Mouse (Mus musculus): ENCODE data around the gene Stard5.

Gene Stard5

DNA sequence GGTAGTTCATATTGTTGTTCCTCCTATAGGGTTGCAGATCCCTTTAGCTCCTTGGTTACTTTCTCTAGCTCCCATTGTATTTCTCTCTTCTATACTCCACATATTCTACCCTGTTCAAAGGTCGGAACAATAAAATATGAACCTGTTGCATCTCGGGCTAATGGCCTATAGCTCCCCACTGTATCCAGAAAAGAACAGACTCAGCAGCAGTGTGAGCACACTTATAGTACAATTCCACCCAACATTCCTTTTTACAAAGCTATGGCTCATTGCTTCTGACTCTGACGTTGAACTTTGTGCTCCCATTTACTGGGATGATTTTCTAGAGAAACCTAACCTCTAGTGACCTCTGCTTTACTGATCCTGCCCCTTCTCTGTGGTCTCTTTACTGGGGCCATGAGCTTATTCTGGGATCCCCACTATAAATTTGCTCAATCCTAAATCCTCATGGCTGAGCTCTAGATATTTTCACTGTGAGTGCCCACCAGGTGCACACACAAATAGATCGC, 34.4 kb downstream of the Stard5 start:
- no peak for DNase-seq (ENCODE audit: low spot score in 2 of 2)

DNA sequence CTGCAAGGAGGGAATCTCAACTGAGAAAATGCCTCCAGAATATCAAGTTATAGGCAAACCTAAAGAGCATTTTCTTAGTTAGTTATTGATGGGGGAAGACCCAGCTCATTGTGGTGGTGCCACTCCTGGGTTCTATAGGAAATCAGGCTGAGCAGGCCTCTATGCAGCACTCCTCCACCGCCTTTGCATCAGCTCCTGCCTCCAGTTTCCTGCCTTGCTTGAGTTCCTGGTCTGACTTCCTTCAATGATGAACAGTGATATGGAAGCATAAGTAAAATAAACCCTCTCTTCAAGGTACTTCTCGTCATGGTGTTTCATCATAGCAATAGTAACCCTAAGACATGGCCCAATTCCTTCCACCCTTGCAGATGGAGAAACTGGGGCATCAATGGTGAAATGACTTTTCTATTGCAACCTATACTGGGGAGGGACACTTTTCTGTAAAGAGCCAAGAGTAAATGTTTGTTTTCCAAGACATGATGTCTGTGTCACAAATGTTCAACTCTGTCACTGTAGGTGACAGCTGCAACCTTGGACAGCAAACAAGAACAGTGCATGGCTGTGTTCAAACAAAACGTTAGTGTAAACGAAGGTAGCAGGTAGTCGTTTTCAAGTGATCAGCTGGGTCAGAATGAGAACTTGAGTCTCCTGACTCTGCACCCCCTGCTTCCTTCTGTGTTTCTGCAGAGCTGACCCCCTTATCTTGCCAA, 36.3 kb downstream of the Stard5 start:
- no peak for DNase-seq (ENCODE audit: low spot score in 2 of 2)

DNA sequence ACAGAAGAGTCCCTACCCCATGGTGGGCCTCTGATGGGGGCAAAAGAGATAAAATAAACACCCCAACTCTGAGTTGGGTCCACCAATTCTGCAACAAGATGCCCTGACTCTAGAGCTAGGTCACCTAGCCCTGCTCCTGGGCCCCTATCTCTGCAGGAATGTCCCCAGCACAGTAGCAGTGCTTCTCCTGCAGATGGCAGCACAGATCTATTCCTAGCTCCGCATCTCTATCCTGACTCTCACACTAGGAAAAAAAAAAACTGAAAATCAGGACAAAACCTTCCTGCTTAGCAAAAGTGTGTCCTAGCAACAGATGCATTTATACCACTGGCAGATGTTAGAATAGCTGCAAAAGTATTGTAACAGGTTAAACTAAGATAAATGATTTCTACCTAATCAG, 37.0 kb downstream of the Stard5 start:
- peak; percentile 44 to 73 for DNase-seq (ENCODE audit: low spot score in 2 of 2)

DNA sequence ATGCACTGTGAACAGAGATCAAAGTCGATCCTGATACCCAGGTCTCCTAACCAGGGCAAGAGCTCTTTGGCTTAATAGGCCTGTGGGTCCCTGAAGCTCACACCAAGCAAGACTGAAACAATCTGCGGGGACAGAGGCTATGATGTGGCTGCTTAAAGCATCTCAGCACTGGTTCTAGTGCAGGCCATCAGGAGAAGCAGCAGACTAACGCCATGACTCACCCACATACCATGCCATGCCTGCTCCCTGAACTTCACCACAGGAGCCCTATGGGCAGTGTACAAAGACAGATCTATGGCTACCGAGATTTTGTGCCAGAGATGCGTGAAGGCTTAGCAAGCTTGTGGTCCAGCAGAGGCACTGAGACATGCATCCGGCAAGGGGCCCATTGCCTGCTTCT, 39.8 kb downstream of the Stard5 start:
- no peak for DNase-seq (ENCODE audit: low spot score in 2 of 2)

DNA sequence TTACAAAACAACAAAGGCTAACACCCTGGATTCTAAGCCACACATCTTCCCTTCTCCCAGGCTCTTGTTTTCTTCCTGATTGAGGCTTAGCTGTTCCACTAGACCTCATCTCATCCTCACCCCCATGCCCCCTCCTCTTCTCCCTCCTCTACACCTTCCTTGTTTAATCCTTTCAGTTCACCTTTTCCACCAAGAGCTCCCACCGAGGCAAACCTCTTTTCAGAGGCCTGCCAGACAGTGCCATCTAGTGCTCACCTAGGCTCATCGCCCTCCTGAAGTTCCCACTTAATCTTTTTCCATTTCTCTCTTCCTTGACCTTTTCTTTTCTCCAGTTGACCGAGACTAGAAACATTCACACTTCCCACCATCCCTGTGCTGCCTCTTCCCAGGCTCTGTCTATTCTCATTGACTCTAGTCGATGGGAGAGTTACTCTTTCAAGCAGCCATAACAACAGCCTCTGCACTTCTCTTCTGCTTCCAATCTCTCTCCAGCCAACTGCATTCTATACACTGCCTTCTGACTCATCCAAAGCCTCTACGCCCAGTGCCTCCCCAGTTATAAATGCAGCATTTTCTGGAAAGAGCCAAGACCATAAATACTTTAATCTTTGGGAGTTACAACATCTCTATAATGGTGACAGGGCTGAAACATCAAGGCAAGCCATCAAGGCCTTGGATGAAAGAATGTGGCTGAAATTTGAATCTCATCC, 43.9 kb downstream of the Stard5 start:
- no peak for DNase-seq (ENCODE audit: low spot score in 2 of 2)

DNA sequence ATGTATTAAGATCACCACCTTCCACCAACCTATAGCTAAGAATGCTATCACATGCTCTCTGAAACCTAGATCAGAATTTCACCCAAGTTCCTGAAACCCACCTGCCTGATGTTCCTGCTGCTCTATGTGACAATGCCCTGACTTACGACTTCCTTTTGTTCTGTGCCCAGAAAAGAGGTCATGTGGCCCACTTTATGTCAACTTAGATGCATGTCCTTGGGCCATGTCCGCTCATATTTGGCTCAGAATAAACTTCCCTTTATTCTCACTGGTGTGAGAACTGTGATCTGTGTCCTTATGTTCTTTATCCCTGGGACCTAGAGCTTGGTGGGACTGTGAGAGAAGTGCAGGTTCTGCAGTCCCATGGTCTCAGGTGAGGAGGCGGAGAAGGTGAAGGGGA, 45.5 kb downstream of the Stard5 start:
- no peak for DNase-seq (ENCODE audit: low spot score in 2 of 2)

DNA sequence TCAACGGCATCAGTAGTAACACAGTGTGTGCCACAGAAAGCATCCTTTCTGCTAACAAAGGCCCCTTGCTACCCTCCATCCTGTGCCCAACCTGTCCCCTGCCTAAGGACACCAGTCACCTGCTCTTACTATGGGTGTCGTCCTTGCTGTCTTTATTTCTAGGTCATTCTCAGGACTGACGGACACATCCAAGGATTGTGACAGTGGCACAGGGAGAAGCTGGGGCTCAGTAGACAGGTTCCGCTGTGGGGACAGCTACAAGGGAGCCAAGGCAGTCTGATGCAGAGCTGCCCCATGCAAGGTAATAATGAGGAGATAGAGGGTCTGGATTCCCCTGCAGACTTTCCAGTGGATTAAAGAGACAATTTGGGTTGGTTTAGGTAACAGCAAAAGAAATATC, 46.7 kb downstream of the Stard5 start:
- no peak for DNase-seq (ENCODE audit: low spot score in 2 of 2)

DNA sequence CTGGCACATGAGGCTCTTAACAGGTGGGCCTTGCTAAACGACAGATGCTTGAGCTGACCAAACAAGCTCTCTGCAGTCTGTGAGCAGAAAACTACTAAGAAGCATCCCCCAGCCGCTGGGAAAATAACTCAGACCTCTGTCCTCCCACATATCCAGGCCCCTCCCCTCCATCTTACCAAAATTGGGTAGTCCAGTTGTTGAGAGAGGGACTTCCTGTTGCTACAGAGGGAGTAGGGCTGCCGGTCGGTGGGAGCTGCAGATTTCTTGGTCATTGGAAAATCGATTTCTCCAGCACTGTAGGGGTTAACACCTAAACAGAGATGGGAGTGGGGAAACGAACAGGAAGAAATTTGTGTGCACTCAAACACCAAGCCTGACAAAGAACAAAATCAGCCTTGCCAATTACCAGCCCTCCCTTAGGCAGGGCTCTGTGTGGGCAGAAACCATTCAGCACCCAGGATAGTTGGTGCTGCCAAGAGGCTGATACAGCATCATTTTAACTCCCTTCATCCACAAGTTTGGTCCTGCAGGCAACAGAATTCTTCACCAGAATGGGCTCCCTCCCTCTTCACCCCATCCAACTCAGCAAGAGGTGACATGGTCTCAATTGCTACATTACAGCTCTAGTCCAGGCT, 51.0 kb downstream of the Stard5 start:
- no peak for DNase-seq (ENCODE audit: low spot score in 2 of 2)

DNA sequence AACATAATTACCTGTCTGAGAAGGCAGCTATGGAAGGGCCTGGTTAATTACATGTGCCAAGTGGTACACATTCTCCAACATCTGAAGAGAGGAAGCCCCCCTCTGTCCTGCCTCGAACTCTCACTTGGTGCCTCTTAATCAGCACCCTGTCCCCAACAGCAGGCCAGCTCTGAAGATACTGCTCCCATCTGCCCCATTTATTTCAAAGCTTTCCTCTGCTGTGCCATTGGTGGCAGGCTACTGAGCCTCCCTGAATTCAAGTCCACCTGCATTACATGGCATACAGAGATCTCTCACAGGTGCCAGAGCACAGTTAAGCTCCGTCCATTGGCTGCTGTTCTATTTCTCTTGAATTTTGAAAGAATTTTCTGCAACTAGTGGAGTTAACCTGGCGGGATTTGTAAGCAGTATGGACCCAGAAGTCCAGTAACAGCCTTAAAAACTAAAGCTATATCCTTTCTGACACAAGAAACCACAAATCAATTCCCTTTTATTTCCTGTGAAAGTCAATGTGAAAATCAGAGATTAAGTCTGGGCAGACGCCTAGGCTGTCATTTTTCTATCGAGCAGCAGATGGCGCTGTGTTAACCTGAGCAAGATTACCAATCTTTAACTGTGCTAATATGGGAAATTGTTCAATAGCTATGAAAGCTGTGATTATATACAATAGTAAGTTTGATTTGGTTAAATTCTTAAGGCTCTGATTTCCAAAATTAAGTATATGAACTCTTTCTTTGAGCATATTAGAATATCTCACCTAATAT, 63.9 kb downstream of the Stard5 start:
- DNase-seq (ENCODE audit: low spot score in 2 of 2), result peak in 1 of 2 experiments; percentile 16

DNA sequence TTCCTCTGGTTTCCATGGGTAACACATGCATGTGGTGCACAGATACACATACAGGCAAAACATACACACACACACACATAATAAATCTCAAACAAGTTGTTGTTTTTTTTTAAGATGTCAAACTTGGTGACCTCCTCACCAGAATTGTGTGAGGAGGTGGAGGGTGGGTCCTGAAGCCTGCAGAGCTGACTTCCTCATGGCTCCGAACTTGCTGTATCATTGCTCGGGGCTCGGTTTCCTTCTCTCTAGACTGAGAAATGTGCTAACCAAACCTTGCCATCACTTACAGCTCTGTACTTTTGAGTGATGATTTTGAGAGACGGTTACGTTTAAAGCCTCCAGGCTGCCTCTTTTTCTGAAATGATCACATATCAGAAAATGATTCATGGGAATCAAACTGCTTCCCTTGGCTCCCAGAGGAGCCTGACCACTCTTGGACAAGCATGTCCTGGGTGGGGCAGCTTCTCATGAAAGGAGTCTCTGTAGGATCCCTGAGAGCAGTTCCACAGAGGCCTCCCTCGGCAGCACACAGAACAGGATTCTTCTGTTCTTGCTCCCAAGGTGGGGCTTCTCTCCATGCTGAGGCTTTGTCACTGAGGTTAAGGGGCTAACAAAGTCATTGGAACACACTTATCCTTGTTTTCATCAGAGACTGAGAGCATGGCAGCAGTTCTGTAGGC, 67.4 kb downstream of the Stard5 start:
- no peak for DNase-seq (ENCODE audit: low spot score in 2 of 2)
